Mouse (Mus musculus) midbrain, embryonic 12.5 days (tissue): ENCODE data around the gene Gpatch2. TPM values are rescaled to one million over a fixed set of nuclear protein-coding genes. Genes with fewer than 3 reads are reported as not detected.

Experiments
- ATAC-seq: fragments of 200-750 bp; cut with Nextera tagmentation; 2 replicates; pipeline ENCODE4 v1.8.0; 2017; ENCODE audit warnings: low read depth, moderate TSS enrichment, moderate library complexity; ENCODE audit not compliant: low FRiP score
- H3K27ac ChIP-seq: fragments of 300-500 bp; sonication (generic); replicated peaks from 2 replicates; pipeline ENCODE4 v1.5.1; 2016; ENCODE audit warnings: mild to moderate bottlenecking
- H3K27me3 ChIP-seq: fragments of 300-500 bp; sonication (generic); 2 replicates; pipeline ENCODE4 v1.6.1; 2016; ENCODE audit warnings: mild to moderate bottlenecking
- H3K36me3 ChIP-seq: fragments of 300-500 bp; sonication (generic); 2 replicates; pipeline ENCODE4 v1.6.1; 2016
- H3K4me1 ChIP-seq: fragments of 300-500 bp; sonication (generic); 2 replicates; pipeline ENCODE4 v1.6.1; 2016
- H3K4me2 ChIP-seq: fragments of 300-500 bp; sonication (generic); replicated peaks from 2 replicates; pipeline ENCODE4 v1.6.1; 2016; ENCODE audit warnings: mild to moderate bottlenecking, moderate library complexity
- H3K4me3 ChIP-seq: fragments of 300-500 bp; sonication (generic); 2 replicates; pipeline ENCODE4 v1.5.1; 2016; ENCODE audit warnings: mild to moderate bottlenecking
- H3K9ac ChIP-seq: fragments of 300-500 bp; sonication (generic); replicated peaks from 2 replicates; pipeline ENCODE4 v1.6.1; 2016; ENCODE audit warnings: mild to moderate bottlenecking, moderate library complexity
- H3K9me3 ChIP-seq: fragments of 300-500 bp; sonication (generic); 2 replicates; pipeline ENCODE4 v1.6.1; 2016; ENCODE audit warnings: mild to moderate bottlenecking
- WGBS: fragments of 180-500 bp; shearing (Covaris S2); methylation state at CpG from one replicate; pipeline ENCODE4 v1.1.7; 2016; 5-methylcytosine and 5-hydroxymethylcytosine counted together
- polyA plus RNA-seq: library from polyadenylated mRNA; unstranded; fragments of >200 nt; fragmentation: Nextera tagmentation; extraction: Ambion mirVana; gene quantifications from 2 replicates; pipeline ENCODE4 v1.2.1, GENCODE M21; 2016

Gpatch2 gene
- polyA plus RNA-seq, 1 experiment from 2014 or later = 31.0 TPM

GRCm38 (mm10) chr1:187267601-187268000 is 52.3 kb downstream of the Gpatch2 start:
- H3K4me1 ChIP-seq = peaks cover 17% of the 10 kb centered on the region
- WGBS = 83% methylated on average over 4 of the region's 4 CpGs

GRCm38 (mm10) chr1:187270318-187271247 is 55.3 kb downstream of the Gpatch2 start:
- H3K4me1 ChIP-seq = peaks cover 15% of the 10 kb centered on the region
- H3K27ac ChIP-seq = no peak overlapping the region
- ATAC-seq = no peak
- no peaks in the 10 kb centered on the region for H3K9me3 ChIP-seq
- H3K4me2 ChIP-seq = no peak overlapping the region
- no peaks in the 10 kb centered on the region for H3K27me3 ChIP-seq
- H3K9ac ChIP-seq = no peak overlapping the region
- no peak overlapping the region for H3K4me3 ChIP-seq
- H3K36me3 ChIP-seq = no peaks in the 10 kb centered on the region
- 82% methylated on average over 10 of the region's 10 CpGs for WGBS

More at GRCm38 (mm10) chr1:187267601-187268000, 52.3 kb downstream of the Gpatch2 start:
- Histone ChIP-seq H3K4me2 (no peak overlapping the region), H3K9me3 (no peaks in the 10 kb centered on the region), H3K27ac (no peak overlapping the region), H3K36me3 (no peaks in the 10 kb centered on the region), H3K4me3 (no peak overlapping the region), H3K27me3 (no peaks in the 10 kb centered on the region), H3K9ac (no peak overlapping the region)
- no peak for ATAC-seq

- Histone ChIP-seq H3K4me1 (peaks cover 7% of the 10 kb centered on the region), H3K9me3 (no peaks in the 10 kb centered on the region), H3K27me3 (no peaks in the 10 kb centered on the region; the same call in 1 of the 2 replicates), H3K27ac (no peak overlapping the region), H3K36me3 (no peaks in the 10 kb centered on the region), H3K4me3 (no peak overlapping the region), H3K4me2 (no peak overlapping the region), H3K9ac (no peak overlapping the region)
- no peak for ATAC-seq
- WGBS = 75% methylated on average over 9 of the region's 9 CpGs
These were observed 62.0 kb downstream of the Gpatch2 start for GRCm38 (mm10) chr1:187277324-187277723.

- ATAC-seq = no peak
- H3K9ac ChIP-seq = no peak overlapping the region
- WGBS = 75% methylated on average over 5 of the region's 5 CpGs
These were observed 63.2 kb downstream of the Gpatch2 start for GRCm38 (mm10) chr1:187278472-187278871.

GRCm38 (mm10) chr1:187279776-187280175 is 64.5 kb downstream of the Gpatch2 start:
- Histone ChIP-seq H3K36me3 (no peaks in the 10 kb centered on the region), H3K9me3 (no peaks in the 10 kb centered on the region), H3K9ac (no peak overlapping the region), H3K4me3 (no peak overlapping the region), H3K4me1 (peaks cover 7% of the 10 kb centered on the region), H3K4me2 (no peak overlapping the region), H3K27ac (no peak overlapping the region), H3K27me3 (no peaks in the 10 kb centered on the region; the same call in 1 of the 2 replicates)
- 83% methylated on average over 4 of the region's 4 CpGs for WGBS
- no peak for ATAC-seq

More at GRCm38 (mm10) chr1:187278472-187278871, 63.2 kb downstream of the Gpatch2 start:
- Histone ChIP-seq H3K27ac (no peak overlapping the region), H3K4me1 (peaks cover 7% of the 10 kb centered on the region), H3K4me2 (no peak overlapping the region), H3K4me3 (no peak overlapping the region), H3K36me3 (no peaks in the 10 kb centered on the region), H3K9me3 (no peaks in the 10 kb centered on the region), H3K27me3 (no peaks in the 10 kb centered on the region; the same call in 1 of the 2 replicates)

GRCm38 (mm10) chr1:187282321-187282720 is 67.0 kb downstream of the Gpatch2 start:
- WGBS = 57% methylated on average over 3 of the region's 3 CpGs
- Histone ChIP-seq H3K9me3 (no peaks in the 10 kb centered on the region), H3K4me1 (peaks cover 7% of the 10 kb centered on the region), H3K27me3 (no peaks in the 10 kb centered on the region; the same call in 1 of the 2 replicates), H3K4me2 (no peak overlapping the region), H3K9ac (no peak overlapping the region), H3K27ac (no peak overlapping the region), H3K4me3 (no peak overlapping the region), H3K36me3 (no peaks in the 10 kb centered on the region)
- ATAC-seq = no peak

GRCm38 (mm10) chr1:187282804-187283203 is 67.5 kb downstream of the Gpatch2 start:
- Histone ChIP-seq H3K4me2 (no peak overlapping the region), H3K27me3 (no peaks in the 10 kb centered on the region; the same call in 1 of the 2 replicates), H3K9me3 (no peaks in the 10 kb centered on the region), H3K4me3 (no peak overlapping the region), H3K27ac (no peak overlapping the region), H3K36me3 (no peaks in the 10 kb centered on the region), H3K9ac (no peak overlapping the region), H3K4me1 (peaks cover 7% of the 10 kb centered on the region)
- no peak for ATAC-seq
- WGBS = 78% methylated on average over 6 of the region's 6 CpGs

- 88% methylated on average over 8 of the region's 8 CpGs for WGBS
These were observed 70.4 kb downstream of the Gpatch2 start for GRCm38 (mm10) chr1:187285735-187286134.

GRCm38 (mm10) chr1:187286411-187286810 is 71.1 kb downstream of the Gpatch2 start:
- no peaks in the 10 kb centered on the region for H3K36me3 ChIP-seq
- no peak for ATAC-seq
- WGBS = 93% methylated on average over 4 of the region's 4 CpGs
- H3K27ac ChIP-seq = no peak overlapping the region
- H3K4me3 ChIP-seq = no peak overlapping the region
- H3K9ac ChIP-seq = no peak overlapping the region
- H3K9me3 ChIP-seq = no peaks in the 10 kb centered on the region
- H3K27me3 ChIP-seq = no peaks in the 10 kb centered on the region
- no peak overlapping the region for H3K4me2 ChIP-seq
- H3K4me1 ChIP-seq = peaks cover under 1% of the 10 kb centered on the region; the same call in 1 of the 2 replicates

More at GRCm38 (mm10) chr1:187285735-187286134, 70.4 kb downstream of the Gpatch2 start:
- H3K27me3 ChIP-seq = no peaks in the 10 kb centered on the region
- H3K36me3 ChIP-seq = no peaks in the 10 kb centered on the region
- H3K4me2 ChIP-seq = no peak overlapping the region
- no peak overlapping the region for H3K27ac ChIP-seq
- no peak overlapping the region for H3K4me3 ChIP-seq
- no peak for ATAC-seq
- no peak overlapping the region for H3K9ac ChIP-seq
- H3K9me3 ChIP-seq = no peaks in the 10 kb centered on the region
- H3K4me1 ChIP-seq = peaks cover 7% of the 10 kb centered on the region; the same call in 1 of the 2 replicates

GRCm38 (mm10) chr1:187286924-187287323 is 71.6 kb downstream of the Gpatch2 start:
- WGBS = 81% methylated on average over 3 of the region's 3 CpGs
- no peaks in the 10 kb centered on the region for H3K4me1 ChIP-seq
- H3K9ac ChIP-seq = no peak overlapping the region
- H3K27ac ChIP-seq = no peak overlapping the region
- H3K36me3 ChIP-seq = no peaks in the 10 kb centered on the region
- no peaks in the 10 kb centered on the region for H3K27me3 ChIP-seq
- no peaks in the 10 kb centered on the region for H3K9me3 ChIP-seq
- ATAC-seq = no peak
- H3K4me2 ChIP-seq = no peak overlapping the region
- no peak overlapping the region for H3K4me3 ChIP-seq

GRCm38 (mm10) chr1:187290186-187290585 is 74.9 kb downstream of the Gpatch2 start:
- Histone ChIP-seq H3K4me2 (no peak overlapping the region), H3K9me3 (no peaks in the 10 kb centered on the region), H3K36me3 (no peaks in the 10 kb centered on the region), H3K27ac (no peak overlapping the region), H3K4me3 (no peak overlapping the region), H3K27me3 (no peaks in the 10 kb centered on the region), H3K4me1 (no peaks in the 10 kb centered on the region), H3K9ac (no peak overlapping the region)
- 93% methylated on average over 7 of the region's 7 CpGs for WGBS
- no peak for ATAC-seq
